ENCODE assay signal across 9 mouse cellular contexts in genomic region chr3:103169771-103170170, GRCm38 (mm10). TPM values are rescaled to one million over a fixed set of nuclear protein-coding genes. Genes with fewer than 3 reads are reported as not detected.
DNase-seq lines count a peak whose midpoint lies in the region; ATAC-seq and TF ChIP-seq lines count a peak whose summit lies in the region.
"Had no signal": no experiment of that assay in that cellular context is flagged by ENCODE, and none has a peak within 500 bp of the region (broad histone marks: within the 10 kb centered on the region; RNA-seq: fewer than 3 reads in every experiment).

No protein-coding gene starts in this region.

- H3K4me1 ChIP-seq in MEL (ENCODE audit: control insufficient read depth in 1 of 2, insufficient read depth in 2 of 2, low read length in 2 of 2): peaks cover 0 to 11% of the 10 kb centered on the region in 2 experiments; a peak in 2 of 4 replicates
- no peaks in the 10 kb centered on the region for H3K4me1 ChIP-seq in cerebellum, adult 2 months (ENCODE audit: control insufficient read depth, insufficient read depth, low read length)
- peaks cover 9% of the 10 kb centered on the region; the same call in 1 of the 2 replicates for H3K4me1 ChIP-seq in liver, postnatal 0 days (ENCODE audit: insufficient read depth)

- no peak overlapping the region for H3ac ChIP-seq in C2C12 (ENCODE audit: control insufficient read depth, insufficient read length, low read depth)

- peak; percentile 92 for DNase-seq in MEL (ENCODE audit: low read depth, low spot score)
- DNase-seq in cerebellum, adult 2 months: peak; percentile 57 to 64
- peak; percentile 87 for DNase-seq in gastrocnemius, adult 2 months
- peak; percentile 84 to 95 for DNase-seq in kidney, postnatal 36 days
- DNase-seq in liver, postnatal 0 days: peak; percentile 90
- peak; percentile 81 to 82 for DNase-seq in right cerebral cortex, adult 2 months (ENCODE audit: low spot score in 2 of 2)
- peak; percentile 86 for DNase-seq in urinary bladder, postnatal 14 days (ENCODE audit: low spot score)

- peaks cover 19% of the 10 kb centered on the region for H3K79me3 ChIP-seq in C2C12 (ENCODE audit: low read depth)

- WGBS in cerebellum, adult 2 months: 20% methylated on average over 4 of the region's 4 CpGs
- 12% methylated on average over 4 of the region's 4 CpGs for WGBS in liver, postnatal 0 days (ENCODE audit: insufficient replicate concordance)

- peak; percentile 88 for TF ChIP-seq RAD21 in MEL (IDR thresholded peaks at IDR 0.05; ENCODE audit: low read depth, low read length)

- H3K79me2 ChIP-seq in C2C12 (ENCODE audit: control insufficient read depth, insufficient read depth) (peaks cover 29% of the 10 kb centered on the region), MEL (ENCODE audit: control insufficient read depth, insufficient read depth, low read length, poor library complexity) (peaks cover 17% of the 10 kb centered on the region)

- H3K4me3 ChIP-seq in C2C12 (ENCODE audit: insufficient read depth, poor library complexity, severe bottlenecking): no peak overlapping the region
- H3K4me3 ChIP-seq in MEL (ENCODE audit: control insufficient read depth in 1 of 2, insufficient read depth in 1 of 2, low read depth in 2 of 2, low read length in 2 of 2): no peak overlapping the region
- no peak overlapping the region for H3K4me3 ChIP-seq in cerebellum, adult 2 months (replicated peaks; ENCODE audit: insufficient read depth, low read depth, low read length)
- no peak overlapping the region for H3K4me3 ChIP-seq in gastrocnemius, adult 2 months
- no peak overlapping the region for H3K4me3 ChIP-seq in liver, postnatal 0 days (ENCODE audit: low read depth, low read length)
- H3K4me3 ChIP-seq: limb, embryonic 15.5 days had no signal

- TF ChIP-seq CTCF in C2C12 (IDR thresholded peaks at IDR 0.05; ENCODE audit: control insufficient read depth, insufficient read depth, insufficient read length): peak; percentile 37
- peak; percentile 74 to 95 (median 92) for TF ChIP-seq CTCF in MEL (IDR thresholded peaks at IDR 0.05 in 2 of 3, conservative IDR thresholded peaks at IDR 0.05 in 1 of 3; ENCODE audit: control insufficient read depth in 1 of 3, insufficient read depth in 1 of 3, low read depth in 2 of 3, low read length in 3 of 3, poor library complexity in 1 of 3, severe bottlenecking in 1 of 3)
- peak; percentile 61; the same call in 1 of the 2 replicates for TF ChIP-seq CTCF in cerebellum, adult 2 months (IDR thresholded peaks at IDR 0.05; ENCODE audit: borderline replicate concordance, insufficient read depth, low read depth, low read length)
- TF ChIP-seq CTCF in gastrocnemius, adult 2 months (IDR thresholded peaks at IDR 0.05): peak; percentile 83
- TF ChIP-seq CTCF in liver, postnatal 0 days (IDR thresholded peaks at IDR 0.05; ENCODE audit: low read depth): peak; percentile 89

- H3K9ac ChIP-seq in MEL (ENCODE audit: control insufficient read depth, low read depth, low read length, poor library complexity, severe bottlenecking): no peak overlapping the region
- no peak overlapping the region for H3K9ac ChIP-seq in liver, postnatal 0 days (replicated peaks)
- H3K9ac ChIP-seq: limb, embryonic 15.5 days had no signal

- no peak overlapping the region for H3K27ac ChIP-seq in MEL (ENCODE audit: control insufficient read depth, low read depth, low read length)
- H3K27ac ChIP-seq in cerebellum, adult 2 months (ENCODE audit: insufficient read depth, low read length): no peak overlapping the region
- H3K27ac ChIP-seq in gastrocnemius, adult 2 months: no peak overlapping the region
- H3K27ac ChIP-seq in liver, postnatal 0 days (ENCODE audit: low read depth): no peak overlapping the region
- H3K27ac ChIP-seq: limb, embryonic 15.5 days had no signal

- intact Hi-C loops in gastrocnemius, adult 2 months (cut with DNase I): loop anchor here (1.0 to 10.0 kb wide), 5 partner anchors 67 to 454 kb away; partner anchors contain the start of genes Dennd2c, Nras, Sike1 and Trim33

- H3K36me3 ChIP-seq in C2C12 (ENCODE audit: control insufficient read depth, insufficient read depth) (peaks cover 28% of the 10 kb centered on the region), MEL (ENCODE audit: control insufficient read depth in 1 of 2, insufficient read depth in 2 of 2, low read length in 2 of 2) (peaks cover 12 to 20% of the 10 kb centered on the region in 2 experiments)
- peaks cover 16% of the 10 kb centered on the region for H3K36me3 ChIP-seq in liver, postnatal 0 days (replicated peaks; ENCODE audit: insufficient read depth, low read length)

- TF ChIP-seq EP300 in MEL (IDR thresholded peaks at IDR 0.05; ENCODE audit: low read depth in 1 of 2, low read length in 2 of 2): no peak
- no peak for TF ChIP-seq EP300 in liver, postnatal 0 days (IDR thresholded peaks at IDR 0.05; ENCODE audit: low read depth)

- no peak for ATAC-seq in liver, postnatal 0 days

- no peaks in the 10 kb centered on the region for H3K9me3 ChIP-seq in MEL (replicated peaks; ENCODE audit: insufficient read depth, low read length)
- no peaks in the 10 kb centered on the region for H3K9me3 ChIP-seq in liver, postnatal 0 days (ENCODE audit: low read length)
- H3K9me3 ChIP-seq: limb, embryonic 15.5 days had no signal

- H3K27me3 ChIP-seq in C2C12 (ENCODE audit: control insufficient read depth, insufficient read depth, insufficient read length): no peaks in the 10 kb centered on the region
- no peaks in the 10 kb centered on the region for H3K27me3 ChIP-seq in MEL (ENCODE audit: control insufficient read depth in 1 of 2, insufficient read depth in 2 of 2, low read length in 2 of 2)
- no peaks in the 10 kb centered on the region for H3K27me3 ChIP-seq in cerebellum, adult 2 months (ENCODE audit: control insufficient read depth, insufficient read depth, low read length)
- no peaks in the 10 kb centered on the region for H3K27me3 ChIP-seq in liver, postnatal 0 days (ENCODE audit: insufficient read depth, low read length)
- H3K27me3 ChIP-seq: limb, embryonic 15.5 days had no signal

- TF ChIP-seq POLR2A in MEL (IDR thresholded peaks at IDR 0.05; ENCODE audit: control insufficient read depth in 1 of 2, insufficient read depth in 1 of 2, low read depth in 1 of 2, low read length in 2 of 2, poor library complexity in 1 of 2): no peak
- no peak for TF ChIP-seq POLR2A in cerebellum, adult 2 months (IDR thresholded peaks at IDR 0.05; ENCODE audit: borderline replicate concordance, insufficient read depth, low read length)

- no peak overlapping the region for H3K4me2 ChIP-seq in liver, postnatal 0 days (ENCODE audit: low read depth, low read length)
- H3K4me2 ChIP-seq: limb, embryonic 15.5 days had no signal

TF ChIP-seq in C2C12, 6 proteins besides CTCF, POLR2A, EP300 and RAD21:
- no peak for TF ChIP-seq USF1 (IDR thresholded peaks at IDR 0.05; ENCODE audit: low read depth)
- TF ChIP-seq CEBPB (IDR thresholded peaks at IDR 0.05; ENCODE audit: low read depth): no peak
- TF ChIP-seq MAX (IDR thresholded peaks at IDR 0.05): no peak
- TF ChIP-seq MYOG (IDR thresholded peaks at IDR 0.05; ENCODE audit: control insufficient read depth, extremely low read depth, insufficient read length): no peak
- no peak for TF ChIP-seq MYOD1 (IDR thresholded peaks at IDR 0.05; ENCODE audit: control insufficient read depth, insufficient read length, low read depth)
- no peak for TF ChIP-seq FOSL1 (IDR thresholded peaks at IDR 0.05; ENCODE audit: insufficient read depth, low read length, poor library complexity, severe bottlenecking)
TF ChIP-seq in C2C12: peak in this region for 0.

TF ChIP-seq in MEL, 35 proteins besides CTCF, POLR2A, EP300 and RAD21:
- TF ChIP-seq SIN3A (IDR thresholded peaks at IDR 0.05; ENCODE audit: low read length) (no peak; the same call in 1 of the 2 replicates), MEF2A (IDR thresholded peaks at IDR 0.05; ENCODE audit: extremely low read depth, insufficient replicate concordance, low read depth, low read length, poor library complexity, severe bottlenecking) (no peak), MXI1 (IDR thresholded peaks at IDR 0.05; ENCODE audit: low read depth, low read length) (peak; percentile 38; the same call in 1 of the 2 replicates), ELF1 (IDR thresholded peaks at IDR 0.05; ENCODE audit: low read depth, low read length) (no peak), ZNF384 (IDR thresholded peaks at IDR 0.05; ENCODE audit: low read depth, low read length) (peak; percentile 61), ZC3H11A (IDR thresholded peaks at IDR 0.05; ENCODE audit: low read depth, low read length) (peak; percentile 79), MAZ (IDR thresholded peaks at IDR 0.05; ENCODE audit: low read depth, low read length) (no peak), MYC (IDR thresholded peaks at IDR 0.05; ENCODE audit: low read depth, low read length) (peak; percentile 55; the same call in 1 of the 2 replicates), SMC3 (IDR thresholded peaks at IDR 0.05; ENCODE audit: low read depth, low read length) (peak; percentile 88), KAT2A (conservative IDR thresholded peaks at IDR 0.05; ENCODE audit: low read depth, low read length) (no peak), CHD1 (IDR thresholded peaks at IDR 0.05; ENCODE audit: low read depth, low read length) (no peak), HCFC1 (IDR thresholded peaks at IDR 0.05; ENCODE audit: low read depth, low read length) (no peak), BHLHE40 (IDR thresholded peaks at IDR 0.05; ENCODE audit: borderline replicate concordance, low read depth, low read length) (0 out of 2 replicates have a peak, but pooled peaks have one; percentile 8)

RNA-seq across cellular contexts. Expression of gene Bcas2, which starts 1.7 kb away (rescaled TPM):
- 67.2 TPM for polyA plus RNA-seq in C2C12 (2012; fragmentation: generic; extraction: Trizol)
- 115 and 117 TPM in 2 replicates for total RNA-seq in MEL (2012; rRNA removed)
- polyA plus RNA-seq in MEL (2012; ENCODE audit: insufficient read depth in 1 of 2, insufficient read length in 2 of 2, low read depth in 1 of 2, low replicate concordance in 2 of 2, missing spikeins in 1 of 2): 100 to 1,000 TPM in 1 of 2 experiments, not detected in 1; 166 TPM
- polyA plus RNA-seq in cerebellum, adult 2 months (2012; rRNA removed): 139 TPM in 2 replicates
- 10 to 100 TPM; 41.3 to 51.7 TPM for total RNA-seq in gastrocnemius, adult 2 months (2021)
- polyA plus RNA-seq in liver, postnatal 0 days (2015; fragmentation: Nextera tagmentation; extraction: Ambion mirVana): 71.7 and 73.7 TPM in 2 replicates

Comparison
In these comparisons a context has a peak if more than half of its experiments do, and no peak if none do; other contexts are left out.
1. CTCF ChIP-seq: peak in every context shown above with its lines; median percentile 92 in MEL; 89 in liver, postnatal 0 days; 83 in gastrocnemius, adult 2 months; 61 in cerebellum, adult 2 months; 37 in C2C12.